Mouse (Mus musculus): Measurements from ENCODE around the gene Lrp1.

Lrp1 gene

GRCm38 (mm10) chr10:127526048-127526447 is 94.9 kb downstream of the Lrp1 start:
- no peak for DNase-seq (ENCODE audit: low read depth in 1 of 2, low spot score in 2 of 2)

GRCm38 (mm10) chr10:127524646-127525255 is 96.2 kb downstream of the Lrp1 start:
- DNase-seq (ENCODE audit: low read depth in 1 of 2, low spot score in 2 of 2) = no peak

GRCm38 (mm10) chr10:127522088-127522581 is 98.8 kb downstream of the Lrp1 start, which contains the start of gene Shmt2:
Gene Shmt2 (minus strand): TSS chr10:127522444.
- no peak for DNase-seq (ENCODE audit: low read depth in 1 of 2, low spot score in 2 of 2)

GRCm38 (mm10) chr10:127521611-127522080 is 99.3 kb downstream of the Lrp1 start:
- no peak for DNase-seq (ENCODE audit: low read depth in 1 of 2, low spot score in 2 of 2)

GRCm38 (mm10) chr10:127520714-127521357 is 100.1 kb downstream of the Lrp1 start:
- DNase-seq (ENCODE audit: low read depth in 1 of 2, low spot score in 2 of 2) = no peak

GRCm38 (mm10) chr10:127519903-127520713 is 100.8 kb downstream of the Lrp1 start:
- no peak for DNase-seq (ENCODE audit: low read depth in 1 of 2, low spot score in 2 of 2)

- DNase-seq (ENCODE audit: low read depth in 1 of 2, low spot score in 2 of 2) = no peak
These were observed 101.8 kb downstream of the Lrp1 start for GRCm38 (mm10) chr10:127519041-127519701.

- no peak for DNase-seq (ENCODE audit: low read depth in 1 of 2, low spot score in 2 of 2)
These were observed 103.0 kb downstream of the Lrp1 start for GRCm38 (mm10) chr10:127517941-127518340.

GRCm38 (mm10) chr10:127516576-127517260 is 104.2 kb downstream of the Lrp1 start:
- DNase-seq (ENCODE audit: low read depth in 1 of 2, low spot score in 2 of 2) = no peak

GRCm38 (mm10) chr10:127515983-127516459 is 104.9 kb downstream of the Lrp1 start:
- DNase-seq (ENCODE audit: low read depth in 1 of 2, low spot score in 2 of 2) = no peak

GRCm38 (mm10) chr10:127515271-127515982 is 105.5 kb downstream of the Lrp1 start:
- no peak for DNase-seq (ENCODE audit: low read depth in 1 of 2, low spot score in 2 of 2)

- no peak for DNase-seq (ENCODE audit: low read depth in 1 of 2, low spot score in 2 of 2)
These were observed 106.2 kb downstream of the Lrp1 start, which contains the start of gene Ndufa4l2 for GRCm38 (mm10) chr10:127514764-127515163. Gene Ndufa4l2 (plus strand): TSS chr10:127514967.

- no peak for DNase-seq (ENCODE audit: low read depth in 1 of 2, low spot score in 2 of 2)
These were observed 106.7 kb downstream of the Lrp1 start for GRCm38 (mm10) chr10:127514111-127514698.

GRCm38 (mm10) chr10:127513501-127514091 is 107.4 kb downstream of the Lrp1 start:
- DNase-seq (ENCODE audit: low read depth in 1 of 2, low spot score in 2 of 2) = no peak

- DNase-seq (ENCODE audit: low read depth in 1 of 2, low spot score in 2 of 2) = peak; percentile 84 to 89
These were observed 108.1 kb downstream of the Lrp1 start for GRCm38 (mm10) chr10:127512813-127513212.

GRCm38 (mm10) chr10:127512307-127512666 is 108.7 kb downstream of the Lrp1 start:
- DNase-seq (ENCODE audit: low read depth in 1 of 2, low spot score in 2 of 2) = no peak

- DNase-seq (ENCODE audit: low read depth in 1 of 2, low spot score in 2 of 2) = no peak
These were observed 109.2 kb downstream of the Lrp1 start for GRCm38 (mm10) chr10:127511634-127512306.

- no peak for DNase-seq (ENCODE audit: low read depth in 1 of 2, low spot score in 2 of 2)
These were observed 109.9 kb downstream of the Lrp1 start for GRCm38 (mm10) chr10:127510895-127511617.

Measured in monocyte, adult 2 months (primary cell).